Mouse (Mus musculus) left cerebral cortex, adult 11 months (tissue): Measurements from ENCODE around the gene Snx17.
A peak's percentile ranks its signal among the peaks of the same experiment; 100 is the strongest.
"Not testable (repeated sequence)": the region's sequence is repeated elsewhere in the genome, so short reads cannot be mapped to it uniquely, and the experiment has no call there.

ENCODE experiments used
- DNase-seq: peaks from one replicate; pipeline ENCODE4 v3.0.0; 2022; ENCODE audit warnings: low spot score

Snx17 gene

GRCm38 (mm10) chr5:31197072-31197471, 4.0 kb downstream of the Snx17 start:
- no peak for DNase-seq

GRCm38 (mm10) chr5:31198170-31198569, 5.1 kb downstream of the Snx17 start:
- DNase-seq = no peak

GRCm38 (mm10) chr5:31198616-31199320, 5.7 kb downstream of the Snx17 start:
- no peak for DNase-seq

GRCm38 (mm10) chr5:31199321-31199892, 6.4 kb downstream of the Snx17 start:
- no peak for DNase-seq

GRCm38 (mm10) chr5:31199893-31200292, 6.9 kb downstream of the Snx17 start:
- no peak for DNase-seq

GRCm38 (mm10) chr5:31200327-31200768, 7.3 kb downstream of the Snx17 start:
- DNase-seq = no peak

- DNase-seq = no peak
These were observed 8.2 kb downstream of the Snx17 start for GRCm38 (mm10) chr5:31201042-31201741.

- DNase-seq = peak; percentile 98
These were observed 8.9 kb downstream of the Snx17 start, which contains the start of gene Zfp513 for GRCm38 (mm10) chr5:31201742-31202590. Gene Zfp513, minus strand, starts transcription at chr5:31202303.

GRCm38 (mm10) chr5:31202933-31203332, 9.9 kb downstream of the Snx17 start:
- DNase-seq = no peak

- DNase-seq = no peak
These were observed 10.8 kb downstream of the Snx17 start for GRCm38 (mm10) chr5:31203866-31204265.

GRCm38 (mm10) chr5:31204421-31204820, 11.4 kb downstream of the Snx17 start:
- DNase-seq = no peak

GRCm38 (mm10) chr5:31216554-31216953, 23.5 kb downstream of the Snx17 start:
- DNase-seq = not testable (repeated sequence)

GRCm38 (mm10) chr5:31218294-31218693, 25.3 kb downstream of the Snx17 start:
- no peak for DNase-seq

GRCm38 (mm10) chr5:31219070-31219469, 26.0 kb downstream of the Snx17 start:
- no peak for DNase-seq

GRCm38 (mm10) chr5:31219474-31219873, 26.4 kb downstream of the Snx17 start:
- no peak for DNase-seq

- DNase-seq = no peak
These were observed 27.0 kb downstream of the Snx17 start for GRCm38 (mm10) chr5:31219911-31220447.

- DNase-seq = peak; percentile 88
These were observed 27.6 kb downstream of the Snx17 start, which contains the start of gene Ppm1g for GRCm38 (mm10) chr5:31220448-31221303. Gene Ppm1g, minus strand, starts transcription at chr5:31220687.

- no peak for DNase-seq
These were observed 28.4 kb downstream of the Snx17 start for GRCm38 (mm10) chr5:31221304-31221945.

- no peak for DNase-seq
These were observed 29.7 kb downstream of the Snx17 start for GRCm38 (mm10) chr5:31222696-31223095.

- DNase-seq = no peak
These were observed 33.6 kb downstream of the Snx17 start for GRCm38 (mm10) chr5:31226641-31227040.
